15 mouse cellular contexts compared by ENCODE assay signal in the genomic region with DNA sequence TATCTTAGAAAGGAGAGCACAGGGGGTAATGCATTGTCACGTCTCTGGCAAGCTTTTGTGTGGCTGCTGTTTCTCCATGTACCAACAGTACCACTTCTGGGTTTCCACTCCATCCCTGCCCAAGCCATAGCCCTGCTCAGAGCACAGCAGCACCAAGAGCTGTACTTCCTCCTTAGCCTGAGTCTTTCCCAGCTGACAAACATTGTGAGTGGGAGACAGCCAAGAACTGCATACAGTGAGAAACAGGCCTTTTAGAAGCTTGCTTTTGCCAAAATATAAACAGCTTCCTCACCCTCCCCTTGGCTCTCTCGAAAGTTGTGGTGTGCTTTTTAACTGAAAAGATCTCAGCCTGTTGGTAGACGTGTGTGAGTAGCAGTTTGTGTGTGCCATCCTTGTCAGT.
DNase-seq lines count a peak whose midpoint lies in the region; ATAC-seq and TF ChIP-seq lines count a peak whose summit lies in the region.
"Had no signal": no experiment of that assay in that cellular context is flagged by ENCODE, and none has a peak within 500 bp of the region (broad histone marks: within the 10 kb centered on the region; RNA-seq: fewer than 3 reads in every experiment).

No protein-coding gene starts in this region.

- H3K9ac ChIP-seq in forebrain, postnatal 0 days: no peak overlapping the region
- no peak overlapping the region for H3K9ac ChIP-seq in forebrain, embryonic 15.5 days (replicated peaks)
- no peak overlapping the region for H3K9ac ChIP-seq in kidney, embryonic 16.5 days (replicated peaks; ENCODE audit: low read length)
- H3K9ac ChIP-seq in embryonic facial prominence, embryonic 15.5 days: no peak overlapping the region
- H3K9ac ChIP-seq: hindbrain, embryonic 15.5 days had no signal

- H3K4me2 ChIP-seq in forebrain, postnatal 0 days (ENCODE audit: low read depth): no peak overlapping the region
- no peak overlapping the region for H3K4me2 ChIP-seq in forebrain, embryonic 15.5 days (replicated peaks)
- H3K4me2 ChIP-seq in kidney, embryonic 16.5 days (replicated peaks; ENCODE audit: low read depth, low read length): no peak overlapping the region
- H3K4me2 ChIP-seq in embryonic facial prominence, embryonic 15.5 days (replicated peaks): no peak overlapping the region
- peak overlapping the region; percentile 55 for H3K4me2 ChIP-seq in myocyte (ENCODE audit: low read depth)
- H3K4me2 ChIP-seq: hindbrain, embryonic 15.5 days had no signal

- H3K79me2 ChIP-seq in myocyte (ENCODE audit: control insufficient read depth, insufficient read depth): peaks cover 7% of the 10 kb centered on the region

- 46% methylated on average over 3 of the region's 3 CpGs for WGBS in forebrain, postnatal 0 days
- 57% methylated on average over 3 of the region's 3 CpGs for WGBS in forebrain, embryonic 15.5 days
- 62% methylated on average over 3 of the region's 3 CpGs for WGBS in kidney, embryonic 16.5 days
- 46% methylated on average over 3 of the region's 3 CpGs for WGBS in embryonic facial prominence, embryonic 15.5 days

- TF ChIP-seq POLR2A in myocyte (IDR thresholded peaks at IDR 0.05; ENCODE audit: insufficient read length, low read depth): no peak

- peak; percentile 54 for ATAC-seq in forebrain, postnatal 0 days
- ATAC-seq in forebrain, embryonic 15.5 days (replicated peaks): no peak
- no peak for ATAC-seq in kidney, embryonic 16.5 days (ENCODE audit: low FRiP score, low TSS enrichment)
- ATAC-seq in embryonic facial prominence, embryonic 15.5 days (ENCODE audit: insufficient number of reproducible peaks, low FRiP score, low TSS enrichment, low read depth): no peak

- peak; percentile 53 for DNase-seq in forebrain, postnatal 0 days
- peak; percentile 20 for DNase-seq in kidney, postnatal 10 days
- no peak for DNase-seq in gastrocnemius, postnatal 10 days
- DNase-seq in adrenal gland, adult 8-10 months: no peak
- DNase-seq: cerebellum, adult 18-20 months; gastrocnemius, postnatal 36 days; layer of hippocampus, adult 9-11 months; left cerebral cortex, postnatal 4 days; thymus, postnatal 14 days had no signal

- TF ChIP-seq CTCF in forebrain, postnatal 0 days (IDR thresholded peaks at IDR 0.05; ENCODE audit: low read depth): no peak

- H3ac ChIP-seq in myocyte (ENCODE audit: control insufficient read depth, insufficient read length): no peak overlapping the region

- H3K27me3 ChIP-seq in forebrain, postnatal 0 days (ENCODE audit: insufficient read depth, low read length): no peaks in the 10 kb centered on the region
- no peaks in the 10 kb centered on the region for H3K27me3 ChIP-seq in forebrain, embryonic 15.5 days
- no peaks in the 10 kb centered on the region for H3K27me3 ChIP-seq in kidney, embryonic 16.5 days (ENCODE audit: insufficient read depth, low read length)
- no peaks in the 10 kb centered on the region for H3K27me3 ChIP-seq in embryonic facial prominence, embryonic 15.5 days
- H3K27me3 ChIP-seq in myocyte (ENCODE audit: control insufficient read depth, insufficient read depth, insufficient read length): no peaks in the 10 kb centered on the region
- H3K27me3 ChIP-seq: hindbrain, embryonic 15.5 days had no signal

- no peaks in the 10 kb centered on the region for H3K4me1 ChIP-seq in forebrain, postnatal 0 days (ENCODE audit: insufficient read depth)
- H3K4me1 ChIP-seq in forebrain, embryonic 15.5 days: peaks cover 11% of the 10 kb centered on the region
- H3K4me1 ChIP-seq in kidney, embryonic 16.5 days (ENCODE audit: insufficient read depth, low read length): no peaks in the 10 kb centered on the region
- peaks cover 30% of the 10 kb centered on the region for H3K4me1 ChIP-seq in embryonic facial prominence, embryonic 15.5 days

- no peaks in the 10 kb centered on the region for H3K9me3 ChIP-seq in forebrain, postnatal 0 days (ENCODE audit: low read length)
- no peaks in the 10 kb centered on the region for H3K9me3 ChIP-seq in forebrain, embryonic 15.5 days
- H3K9me3 ChIP-seq in kidney, embryonic 16.5 days (ENCODE audit: low read length): no peaks in the 10 kb centered on the region
- H3K9me3 ChIP-seq in embryonic facial prominence, embryonic 15.5 days (replicated peaks): no peaks in the 10 kb centered on the region
- H3K9me3 ChIP-seq: hindbrain, embryonic 15.5 days had no signal

- H3K27ac ChIP-seq in forebrain, postnatal 0 days (ENCODE audit: low read depth, low read length): no peak overlapping the region
- H3K27ac ChIP-seq in forebrain, embryonic 15.5 days (replicated peaks): no peak overlapping the region
- H3K27ac ChIP-seq in kidney, embryonic 16.5 days (ENCODE audit: low read length): no peak overlapping the region
- peak overlapping the region; percentile 78 for H3K27ac ChIP-seq in embryonic facial prominence, embryonic 15.5 days (replicated peaks)
- H3K27ac ChIP-seq: hindbrain, embryonic 15.5 days; macrophage had no signal

- H3K4me3 ChIP-seq in forebrain, postnatal 0 days (ENCODE audit: low read depth, low read length): no peak overlapping the region
- no peak overlapping the region for H3K4me3 ChIP-seq in forebrain, embryonic 15.5 days
- H3K4me3 ChIP-seq in kidney, embryonic 16.5 days (ENCODE audit: low read length): no peak overlapping the region
- no peak overlapping the region for H3K4me3 ChIP-seq in embryonic facial prominence, embryonic 15.5 days (replicated peaks)
- no peak overlapping the region for H3K4me3 ChIP-seq in myocyte
- H3K4me3 ChIP-seq: hindbrain, embryonic 15.5 days had no signal

- no peaks in the 10 kb centered on the region for H3K36me3 ChIP-seq in forebrain, postnatal 0 days (ENCODE audit: insufficient read depth)
- no peaks in the 10 kb centered on the region for H3K36me3 ChIP-seq in forebrain, embryonic 15.5 days
- no peaks in the 10 kb centered on the region for H3K36me3 ChIP-seq in kidney, embryonic 16.5 days (ENCODE audit: insufficient read depth, low read length)
- no peaks in the 10 kb centered on the region for H3K36me3 ChIP-seq in embryonic facial prominence, embryonic 15.5 days
- H3K36me3 ChIP-seq in myocyte (ENCODE audit: control insufficient read depth, insufficient read depth): no peaks in the 10 kb centered on the region
- H3K36me3 ChIP-seq: hindbrain, embryonic 15.5 days had no signal

TF ChIP-seq in myocyte, 11 proteins besides CTCF, POLR2A, EP300 and RAD21:
- TF ChIP-seq MYOG (IDR thresholded peaks at IDR 0.05; ENCODE audit: control insufficient read depth in 1 of 3, insufficient read depth in 1 of 3, insufficient read length in 2 of 3, low read depth in 2 of 3) (no peak), TCF12 (IDR thresholded peaks at IDR 0.05; ENCODE audit: insufficient read depth, poor library complexity, severe bottlenecking) (no peak), USF1 (IDR thresholded peaks at IDR 0.05; ENCODE audit: low read depth) (no peak), TCF3 (IDR thresholded peaks at IDR 0.05; ENCODE audit: insufficient read length, low read depth) (no peak), MYOD1 (IDR thresholded peaks at IDR 0.05; ENCODE audit: control insufficient read depth in 1 of 3, insufficient read length in 2 of 3, low read depth in 2 of 3) (no peak), MAX (IDR thresholded peaks at IDR 0.05; ENCODE audit: low read depth) (no peak), CEBPB (IDR thresholded peaks at IDR 0.05; ENCODE audit: insufficient read depth, poor library complexity, severe bottlenecking) (no peak), SRF (IDR thresholded peaks at IDR 0.05; ENCODE audit: control insufficient read depth, insufficient read length, low read depth) (no peak), E2F4 (IDR thresholded peaks at IDR 0.05; ENCODE audit: insufficient read depth) (no peak), REST (IDR thresholded peaks at IDR 0.05; ENCODE audit: insufficient read depth, insufficient read length) (no peak), POLR2AphosphoS2 (IDR thresholded peaks at IDR 0.05; ENCODE audit: insufficient read length, low read depth) (no peak)

Comparison
In these comparisons a context has a peak if more than half of its experiments do, and no peak if none do; other contexts are left out.
1. DNase-seq: peak in forebrain, postnatal 0 days (single experiment) and kidney, postnatal 10 days (single experiment); none in gastrocnemius, postnatal 10 days (single experiment) and adrenal gland, adult 8-10 months (single experiment).